Mouse (Mus musculus) intestine, embryonic 15.5 days (tissue): ENCODE results near the gene Rem2. TPM values are rescaled to one million over a fixed set of nuclear protein-coding genes. Genes with fewer than 3 reads are reported as not detected.
A peak's percentile ranks its signal among the peaks of the same experiment; 100 is the strongest.

Experiments
- ATAC-seq: fragments of 200-750 bp; cut with Nextera tagmentation; 2 replicates; pipeline ENCODE4 v1.8.0; 2017; ENCODE audit warnings: moderate TSS enrichment, moderate library complexity
- H3K27ac ChIP-seq: fragments of 300-500 bp; sonication (generic); 2 replicates; pipeline ENCODE4 v1.5.1; 2015; ENCODE audit warnings: mild to moderate bottlenecking, inconsistent platforms
- H3K27me3 ChIP-seq: fragments of 300-500 bp; sonication (generic); replicated peaks from 2 replicates; pipeline ENCODE4 v1.6.1; 2015; ENCODE audit warnings: inconsistent platforms
- H3K36me3 ChIP-seq: fragments of 300-500 bp; sonication (generic); 2 replicates; pipeline ENCODE4 v1.6.1; 2015; ENCODE audit warnings: inconsistent platforms
- H3K4me1 ChIP-seq: fragments of 300-500 bp; sonication (generic); replicated peaks from 2 replicates; pipeline ENCODE4 v1.6.1; 2015; ENCODE audit warnings: inconsistent platforms
- H3K4me2 ChIP-seq: fragments of 300-500 bp; sonication (generic); replicated peaks from 2 replicates; pipeline ENCODE4 v1.6.1; 2015; ENCODE audit warnings: mild to moderate bottlenecking, inconsistent platforms
- H3K4me3 ChIP-seq: fragments of 300-500 bp; sonication (generic); replicated peaks from 2 replicates; pipeline ENCODE4 v1.5.1; 2015; ENCODE audit warnings: inconsistent platforms
- H3K9ac ChIP-seq: fragments of 300-500 bp; sonication (generic); 2 replicates; pipeline ENCODE4 v1.6.1; 2015; ENCODE audit warnings: inconsistent platforms
- H3K9me3 ChIP-seq: fragments of 300-500 bp; sonication (generic); 2 replicates; pipeline ENCODE4 v1.6.1; 2016; ENCODE audit warnings: inconsistent platforms
- WGBS: fragments of 180-500 bp; shearing (Covaris S2); methylation state at CpG from one replicate; pipeline ENCODE4 v1.1.7; 2015; 5-methylcytosine and 5-hydroxymethylcytosine counted together
- polyA plus RNA-seq: library from polyadenylated mRNA; unstranded; fragments of >200 nt; fragmentation: Nextera tagmentation; extraction: Ambion mirVana; gene quantifications from 2 replicates; pipeline ENCODE4 v1.2.1, GENCODE M21; 2015

Rem2 gene
- polyA plus RNA-seq, 1 experiment from 2014 or later: 1.9 TPM

GRCm38 (mm10) chr14:54480673-54481072 lies 4.8 kb downstream of the Rem2 start:
- H3K9me3 ChIP-seq: no peaks in the 10 kb centered on the region
- no peak overlapping the region for H3K4me2 ChIP-seq
- H3K4me3 ChIP-seq: no peak overlapping the region
- no peak for ATAC-seq
- H3K27ac ChIP-seq: no peak overlapping the region
- H3K27me3 ChIP-seq: peaks cover 20% of the 10 kb centered on the region
- 78% methylated on average over 6 of the region's 6 CpGs for whole genome bisulfite sequencing
- no peak overlapping the region for H3K9ac ChIP-seq
- H3K4me1 ChIP-seq: peaks cover 10% of the 10 kb centered on the region
- H3K36me3 ChIP-seq: no peaks in the 10 kb centered on the region

GRCm38 (mm10) chr14:54481402-54481801 lies 5.5 kb downstream of the Rem2 start:
- H3K4me1 ChIP-seq: peaks cover 5% of the 10 kb centered on the region
- H3K27ac ChIP-seq: no peak overlapping the region
- ATAC-seq: no peak
- H3K9ac ChIP-seq: no peak overlapping the region
- no peak overlapping the region for H3K4me3 ChIP-seq
- 74% methylated on average over 8 of the region's 8 CpGs for WGBS
- no peaks in the 10 kb centered on the region for H3K9me3 ChIP-seq
- peaks cover 20% of the 10 kb centered on the region for H3K27me3 ChIP-seq
- H3K4me2 ChIP-seq: no peak overlapping the region
- H3K36me3 ChIP-seq: no peaks in the 10 kb centered on the region

DNA sequence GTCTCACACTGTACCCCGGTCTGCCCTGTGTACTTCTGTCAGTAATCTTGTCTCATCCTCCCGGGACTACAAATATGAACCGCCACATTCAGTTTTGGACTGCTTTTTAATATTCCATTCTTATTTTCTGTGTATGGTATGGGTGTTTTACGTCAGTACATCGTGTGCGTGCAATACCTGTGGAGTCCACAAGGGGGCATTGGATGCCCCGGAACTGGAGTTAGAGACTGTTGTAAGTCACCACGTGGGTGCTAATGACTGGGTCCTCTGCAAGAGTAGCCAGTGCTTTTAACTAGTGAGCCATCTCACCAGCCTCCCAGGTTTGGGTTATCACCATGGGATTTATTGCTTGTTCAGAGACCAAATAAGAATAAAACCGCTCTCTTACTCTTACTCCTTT lies 6.6 kb downstream of the Rem2 start:
- H3K4me2 ChIP-seq: no peak overlapping the region
- H3K27me3 ChIP-seq: peaks cover 19% of the 10 kb centered on the region
- 36% methylated on average over 9 of the region's 9 CpGs for WGBS
- H3K9ac ChIP-seq: no peak overlapping the region
- no peaks in the 10 kb centered on the region for H3K36me3 ChIP-seq
- H3K4me1 ChIP-seq: 0 out of 2 replicates have a peak, but pooled peaks cover 3% of the 10 kb centered on the region
- ATAC-seq: no peak
- H3K27ac ChIP-seq: no peak overlapping the region
- no peaks in the 10 kb centered on the region for H3K9me3 ChIP-seq
- H3K4me3 ChIP-seq: no peak overlapping the region

DNA sequence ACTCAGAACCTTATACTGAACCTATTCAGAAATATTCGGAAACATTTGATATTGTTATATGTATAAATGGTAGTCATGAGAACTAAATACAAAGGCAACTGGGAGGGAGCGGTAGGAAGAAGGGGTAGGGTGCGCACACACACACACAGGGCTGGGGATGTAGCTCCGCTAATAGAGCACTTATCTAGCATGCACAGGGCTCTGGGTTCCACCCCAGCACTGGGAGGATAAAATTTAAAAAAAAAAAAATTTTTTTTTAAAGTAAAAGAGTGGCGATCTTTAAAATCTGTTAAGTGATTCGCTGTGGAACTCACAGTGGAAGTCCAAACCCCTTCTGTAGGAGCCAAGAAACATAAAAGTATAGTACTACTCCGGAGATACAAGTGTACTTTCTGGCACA lies 10.0 kb downstream of the Rem2 start:
- Histone ChIP-seq H3K9me3 (no peaks in the 10 kb centered on the region), H3K4me3 (no peak overlapping the region), H3K9ac (no peak overlapping the region), H3K4me2 (no peak overlapping the region), H3K27ac (no peak overlapping the region), H3K27me3 (no peaks in the 10 kb centered on the region; the same call in 1 of the 2 replicates), H3K4me1 (no peaks in the 10 kb centered on the region), H3K36me3 (no peaks in the 10 kb centered on the region)
- ATAC-seq: no peak
- WGBS: 92% methylated on average over 7 of the region's 7 CpGs

- ATAC-seq: no peak
- 67% methylated on average over 2 of the region's 2 CpGs for WGBS
These were observed 11.8 kb downstream of the Rem2 start for GRCm38 (mm10) chr14:54487732-54488131.

GRCm38 (mm10) chr14:54488350-54488749 lies 12.4 kb downstream of the Rem2 start:
- H3K4me2 ChIP-seq: no peak overlapping the region
- H3K36me3 ChIP-seq: no peaks in the 10 kb centered on the region
- no peak overlapping the region for H3K9ac ChIP-seq
- ATAC-seq: no peak
- no peak overlapping the region for H3K4me3 ChIP-seq
- H3K4me1 ChIP-seq: no peaks in the 10 kb centered on the region
- no peak overlapping the region for H3K27ac ChIP-seq
- H3K27me3 ChIP-seq: no peaks in the 10 kb centered on the region
- no peaks in the 10 kb centered on the region for H3K9me3 ChIP-seq

More at GRCm38 (mm10) chr14:54487732-54488131, 11.8 kb downstream of the Rem2 start:
- H3K27me3 ChIP-seq: no peaks in the 10 kb centered on the region
- no peak overlapping the region for H3K9ac ChIP-seq
- H3K4me2 ChIP-seq: no peak overlapping the region
- H3K27ac ChIP-seq: no peak overlapping the region
- no peaks in the 10 kb centered on the region for H3K4me1 ChIP-seq
- H3K36me3 ChIP-seq: no peaks in the 10 kb centered on the region
- no peak overlapping the region for H3K4me3 ChIP-seq
- no peaks in the 10 kb centered on the region for H3K9me3 ChIP-seq

GRCm38 (mm10) chr14:54492345-54493131 lies 16.6 kb downstream of the Rem2 start:
- ATAC-seq: peak; percentile 77
- Histone ChIP-seq H3K27me3 (no peaks in the 10 kb centered on the region), H3K27ac (no peak overlapping the region), H3K9ac (no peak overlapping the region), H3K4me2 (no peak overlapping the region), H3K9me3 (no peaks in the 10 kb centered on the region), H3K4me1 (no peaks in the 10 kb centered on the region), H3K4me3 (no peak overlapping the region), H3K36me3 (no peaks in the 10 kb centered on the region)
- WGBS: 69% methylated on average over 18 of the region's 18 CpGs

DNA sequence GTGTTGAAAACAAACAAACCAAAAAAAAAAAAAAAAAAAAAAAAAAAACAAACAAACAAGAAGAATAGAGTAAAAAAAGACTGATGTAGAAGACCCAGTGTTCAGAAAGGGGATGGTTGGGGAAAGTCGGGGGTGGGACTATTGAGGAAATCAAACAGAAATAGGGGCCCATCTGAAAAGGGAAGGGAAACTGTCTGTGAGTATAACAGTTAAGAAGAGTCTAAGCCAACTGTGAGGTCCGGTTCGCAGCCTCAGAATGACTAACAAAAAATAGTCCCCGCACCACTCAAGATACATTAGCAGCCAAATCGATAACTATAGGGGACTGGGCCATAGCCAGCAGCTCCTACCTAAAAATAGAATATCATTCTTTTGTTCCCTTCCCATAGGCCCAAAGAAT lies 17.3 kb downstream of the Rem2 start:
- Histone ChIP-seq H3K27ac (no peak overlapping the region), H3K4me2 (no peak overlapping the region), H3K36me3 (no peaks in the 10 kb centered on the region), H3K4me1 (no peaks in the 10 kb centered on the region), H3K4me3 (no peak overlapping the region), H3K9me3 (no peaks in the 10 kb centered on the region), H3K27me3 (no peaks in the 10 kb centered on the region), H3K9ac (no peak overlapping the region)
- WGBS: 92% methylated on average over 5 of the region's 5 CpGs
- ATAC-seq: no peak

- WGBS: under 1% methylated on average over 3 of the region's 3 CpGs
- Histone ChIP-seq H3K9me3 (no peaks in the 10 kb centered on the region), H3K27ac (no peak overlapping the region), H3K4me1 (no peaks in the 10 kb centered on the region), H3K4me2 (no peak overlapping the region), H3K4me3 (no peak overlapping the region), H3K27me3 (no peaks in the 10 kb centered on the region), H3K36me3 (no peaks in the 10 kb centered on the region), H3K9ac (no peak overlapping the region)
- peak; percentile 69 for ATAC-seq
These were observed 18.3 kb downstream of the Rem2 start for GRCm38 (mm10) chr14:54494234-54494633.

DNA sequence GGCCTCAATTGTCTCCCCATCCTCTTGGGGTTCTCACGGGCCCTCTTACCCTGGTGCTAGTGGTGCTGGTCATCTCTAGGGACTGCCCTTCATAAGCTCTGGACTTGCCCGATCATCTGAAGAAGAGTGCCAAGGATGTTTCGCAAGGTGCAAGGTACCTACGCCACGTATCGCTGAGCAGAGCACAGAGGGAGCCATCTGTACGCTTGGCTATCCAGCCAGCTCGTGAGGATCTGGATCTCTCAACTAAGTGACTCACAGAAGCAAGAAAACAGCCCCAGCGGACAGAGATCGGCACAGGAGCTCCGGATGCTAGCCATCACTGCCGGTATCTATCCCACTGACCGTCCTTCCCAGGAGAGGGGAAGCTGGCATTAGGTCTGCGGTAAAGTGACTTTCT lies 20.8 kb downstream of the Rem2 start:
- Histone ChIP-seq H3K4me2 (no peak overlapping the region), H3K4me1 (no peaks in the 10 kb centered on the region), H3K9ac (no peak overlapping the region), H3K4me3 (no peak overlapping the region), H3K27ac (no peak overlapping the region), H3K9me3 (no peaks in the 10 kb centered on the region), H3K36me3 (no peaks in the 10 kb centered on the region), H3K27me3 (no peaks in the 10 kb centered on the region)
- no peak for ATAC-seq
- 87% methylated on average over 14 of the region's 14 CpGs for WGBS

- WGBS: 53% methylated on average over 2 of the region's 2 CpGs
These were observed 23.4 kb downstream of the Rem2 start for GRCm38 (mm10) chr14:54499330-54499729.

DNA sequence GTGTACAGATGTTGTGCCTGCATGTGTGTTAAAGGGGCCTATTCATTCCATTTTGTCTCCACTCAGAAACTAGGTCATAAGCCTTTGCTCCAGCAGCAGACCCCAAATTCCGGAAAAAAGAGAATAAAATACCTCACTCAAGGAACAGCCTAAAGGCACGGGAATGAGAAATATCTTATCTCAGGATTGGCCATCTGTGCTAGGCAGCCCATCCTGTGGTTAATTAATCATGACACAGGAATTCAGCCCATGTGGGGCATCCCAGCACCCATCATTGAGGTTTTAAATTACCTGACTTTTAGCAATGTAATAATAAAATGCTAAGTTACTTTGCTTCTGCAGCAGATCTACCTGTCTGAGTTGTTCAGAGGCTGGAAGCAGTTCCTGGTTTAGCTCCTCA lies 25.5 kb downstream of the Rem2 start:
- Histone ChIP-seq H3K4me1 (no peaks in the 10 kb centered on the region), H3K9me3 (no peaks in the 10 kb centered on the region), H3K27ac (no peak overlapping the region), H3K9ac (no peak overlapping the region), H3K4me2 (no peak overlapping the region), H3K36me3 (no peaks in the 10 kb centered on the region), H3K4me3 (no peak overlapping the region), H3K27me3 (no peaks in the 10 kb centered on the region)
- no peak for ATAC-seq
- WGBS: 58% methylated on average over 2 of the region's 2 CpGs

More at GRCm38 (mm10) chr14:54499330-54499729, 23.4 kb downstream of the Rem2 start:
- H3K27ac ChIP-seq: no peak overlapping the region
- H3K9me3 ChIP-seq: no peaks in the 10 kb centered on the region
- no peaks in the 10 kb centered on the region for H3K27me3 ChIP-seq
- no peaks in the 10 kb centered on the region for H3K36me3 ChIP-seq
- H3K9ac ChIP-seq: no peak overlapping the region
- H3K4me3 ChIP-seq: no peak overlapping the region
- ATAC-seq: no peak
- no peaks in the 10 kb centered on the region for H3K4me1 ChIP-seq
- no peak overlapping the region for H3K4me2 ChIP-seq

DNA sequence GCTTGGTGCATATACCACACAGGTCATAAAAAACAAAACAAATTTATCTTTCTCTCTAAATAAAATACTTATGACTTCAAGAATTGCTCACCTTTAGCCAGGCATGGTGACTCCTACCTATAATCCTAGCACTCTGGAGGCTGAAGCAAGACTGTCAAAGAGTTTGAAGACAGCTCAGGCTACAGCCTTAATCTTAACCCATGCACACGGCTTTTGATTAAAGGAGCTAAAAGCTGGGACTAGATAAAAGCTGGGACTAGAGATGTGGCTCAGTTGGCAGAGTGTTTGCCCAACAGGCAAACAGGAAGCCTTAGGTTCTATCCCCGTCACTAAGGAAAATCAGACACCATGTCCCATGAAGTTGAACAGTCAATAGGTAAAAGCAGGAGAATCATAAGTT lies 27.2 kb downstream of the Rem2 start:
- whole genome bisulfite sequencing: 74% methylated on average over 2 of the region's 2 CpGs
- H3K4me3 ChIP-seq: no peak overlapping the region
- H3K27me3 ChIP-seq: no peaks in the 10 kb centered on the region
- ATAC-seq: no peak
- H3K27ac ChIP-seq: no peak overlapping the region
- no peak overlapping the region for H3K9ac ChIP-seq
- H3K9me3 ChIP-seq: no peaks in the 10 kb centered on the region
- H3K4me1 ChIP-seq: no peaks in the 10 kb centered on the region
- peaks cover 11% of the 10 kb centered on the region; the same call in 1 of the 2 replicates for H3K36me3 ChIP-seq
- no peak overlapping the region for H3K4me2 ChIP-seq
